Mouse (Mus musculus) liver, adult 2 months (tissue): ENCODE measurements around the gene Avp. TPM values are rescaled to one million over a fixed set of nuclear protein-coding genes. Genes with fewer than 3 reads are reported as not detected.

ENCODE experiments used
- DNase-seq: peaks from one replicate; pipeline ENCODE4 v3.0.0-alpha.2; 2011; ENCODE audit warnings: low read depth, low spot score; ENCODE audit errors: extremely low read depth
- H3K27ac ChIP-seq: fragments of 200-500 bp; replicated peaks from 2 replicates; pipeline ENCODE4 v1.5.1; 2012; ENCODE audit warnings: low read depth, mild to moderate bottlenecking, control low read depth, inconsistent platforms, low read length; ENCODE audit not compliant: insufficient read depth
- H3K27me3 ChIP-seq: fragments of 200-500 bp; 2 replicates; pipeline ENCODE4 v1.6.1; 2012; ENCODE audit warnings: mild to moderate bottlenecking, moderate library complexity, low read length, inconsistent platforms; ENCODE audit not compliant: control insufficient read depth, insufficient read depth
- H3K36me3 ChIP-seq: fragments of 200-500 bp; 2 replicates; pipeline ENCODE4 v1.6.1; 2012; ENCODE audit warnings: low read length, inconsistent platforms; ENCODE audit not compliant: control insufficient read depth, insufficient read depth
- H3K4me1 ChIP-seq: fragments of 200-500 bp; 2 replicates; pipeline ENCODE4 v1.6.1; 2011; ENCODE audit warnings: low read length; ENCODE audit not compliant: control insufficient read depth, insufficient read depth
- H3K4me3 ChIP-seq: fragments of 200-500 bp; 2 replicates; pipeline ENCODE4 v1.5.1; 2011; ENCODE audit warnings: low read depth, mild to moderate bottlenecking, control low read depth, low read length, moderate library complexity; ENCODE audit not compliant: insufficient read depth
- H3K79me2 ChIP-seq: fragments of 200-500 bp; 2 replicates; pipeline ENCODE4 v1.6.1; 2012; ENCODE audit warnings: inconsistent platforms, mild to moderate bottlenecking, low read length, moderate library complexity; ENCODE audit not compliant: control insufficient read depth, insufficient read depth
- H3K9ac ChIP-seq: fragments of 200-500 bp; 2 replicates; pipeline ENCODE4 v1.6.1; 2012; ENCODE audit warnings: low read depth, mild to moderate bottlenecking, control low read depth, inconsistent platforms, low read length
- CTCF ChIP-seq: fragments of 200-500 bp; IDR thresholded peaks from 2 replicates; pipeline ENCODE4 v1.5.1; 2011; ENCODE audit warnings: low read depth, low read length, control low read depth
- POLR2A ChIP-seq: fragments of 200-500 bp; IDR thresholded peaks from 2 replicates; pipeline ENCODE4 v1.6.1; 2011; ENCODE audit warnings: low read length, control low read depth; ENCODE audit not compliant: insufficient read depth; ENCODE audit errors: extremely low read depth
- WGBS: fragments of 180-500 bp; shearing (Covaris S2); methylation state at CpG from one replicate; pipeline ENCODE4 v1.1.7; 2018; 5-methylcytosine and 5-hydroxymethylcytosine counted together
- polyA plus RNA-seq: library from polyadenylated mRNA; depleted of rRNA; stranded (reverse); fragments of >200 nt; gene quantifications from 2 replicates; pipeline ENCODE4 v1.2.3, GENCODE M21; 2012
- total RNA-seq: library from RNA; depleted of rRNA; stranded (reverse); fragments of >200 nt; gene quantifications from 2 replicates; pipeline ENCODE4 v1.2.3, GENCODE M21; 2014

The Avp gene
- total and polyA plus RNA-seq, 2 experiments = not detected

GRCm38 (mm10) chr2:130589761-130590160, 7.4 kb upstream of the Avp start:
- Histone ChIP-seq H3K79me2 (no peaks in the 10 kb centered on the region), H3K9ac (no peak overlapping the region), H3K36me3 (peaks cover 2% of the 10 kb centered on the region; the same call in 1 of the 2 replicates), H3K4me3 (no peak overlapping the region), H3K27me3 (no peaks in the 10 kb centered on the region), H3K4me1 (no peaks in the 10 kb centered on the region), H3K27ac (no peak overlapping the region)
- 84% methylated on average over 2 of the region's 2 CpGs for WGBS
- TF ChIP-seq POLR2A = no peak
- DNase-seq = no peak

DNA sequence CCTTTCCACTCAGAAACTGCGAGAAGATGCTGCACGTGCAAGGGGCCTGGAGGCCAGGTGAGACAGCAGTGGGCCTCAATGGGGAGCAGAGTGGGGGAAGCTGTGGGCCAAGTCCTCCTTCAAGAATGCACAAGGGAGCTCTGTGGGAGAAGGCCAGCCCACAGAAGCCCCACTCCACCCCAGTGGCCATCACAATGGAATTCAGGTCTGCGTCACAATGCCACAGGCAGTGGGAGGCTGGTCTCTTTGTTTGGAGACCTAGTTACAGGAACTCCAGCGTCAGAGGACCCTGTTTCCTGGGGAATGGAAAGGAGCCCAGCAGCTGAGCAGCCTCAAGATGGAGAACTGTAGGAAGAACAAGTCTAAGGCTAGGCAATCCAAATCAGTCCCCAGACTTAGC, 6.8 kb upstream of the Avp start:
- no peaks in the 10 kb centered on the region for H3K4me1 ChIP-seq
- no peak for TF ChIP-seq POLR2A
- no peak for TF ChIP-seq CTCF
- H3K27me3 ChIP-seq = no peaks in the 10 kb centered on the region
- no peak overlapping the region for H3K4me3 ChIP-seq
- no peak overlapping the region for H3K9ac ChIP-seq
- no peak overlapping the region for H3K27ac ChIP-seq
- WGBS = 81% methylated on average over 4 of the region's 4 CpGs
- H3K79me2 ChIP-seq = no peaks in the 10 kb centered on the region
- no peak for DNase-seq
- no peaks in the 10 kb centered on the region for H3K36me3 ChIP-seq

DNA sequence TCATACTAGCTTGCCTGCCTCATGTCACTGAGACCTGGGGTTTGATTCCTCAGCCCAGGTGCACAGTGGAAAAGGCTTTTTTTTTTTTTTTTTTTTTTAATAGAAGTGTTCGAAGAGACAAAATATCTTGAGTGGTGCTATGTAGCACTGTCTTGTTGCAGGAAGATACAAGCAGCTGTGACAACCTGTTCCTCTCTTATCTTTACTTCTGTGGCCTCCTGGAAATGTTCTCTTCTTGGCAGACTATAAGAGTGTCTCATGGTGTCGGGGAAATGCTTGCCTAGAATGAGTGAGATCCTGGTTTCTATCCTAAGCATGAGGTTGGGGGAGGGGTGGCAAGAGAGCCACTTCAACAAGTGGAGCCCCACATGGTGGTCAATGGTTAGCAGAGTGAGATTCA, 6.0 kb upstream of the Avp start:
- Histone ChIP-seq H3K36me3 (no peaks in the 10 kb centered on the region), H3K9ac (no peak overlapping the region), H3K4me1 (no peaks in the 10 kb centered on the region), H3K27me3 (no peaks in the 10 kb centered on the region), H3K79me2 (no peaks in the 10 kb centered on the region), H3K4me3 (no peak overlapping the region), H3K27ac (no peak overlapping the region)
- no peak for TF ChIP-seq POLR2A
- DNase-seq = no peak
- WGBS = 67% methylated on average over 2 of the region's 2 CpGs

GRCm38 (mm10) chr2:130586016-130586415, 3.7 kb upstream of the Avp start:
- H3K9ac ChIP-seq = no peak overlapping the region
- no peaks in the 10 kb centered on the region for H3K4me1 ChIP-seq
- no peak overlapping the region for H3K4me3 ChIP-seq
- no peak overlapping the region for H3K27ac ChIP-seq
- WGBS = 85% methylated on average over 6 of the region's 6 CpGs
- H3K36me3 ChIP-seq = no peaks in the 10 kb centered on the region
- no peaks in the 10 kb centered on the region for H3K79me2 ChIP-seq
- no peak for DNase-seq
- H3K27me3 ChIP-seq = peaks cover 7% of the 10 kb centered on the region
- TF ChIP-seq POLR2A (no peak), CTCF (no peak)

DNA sequence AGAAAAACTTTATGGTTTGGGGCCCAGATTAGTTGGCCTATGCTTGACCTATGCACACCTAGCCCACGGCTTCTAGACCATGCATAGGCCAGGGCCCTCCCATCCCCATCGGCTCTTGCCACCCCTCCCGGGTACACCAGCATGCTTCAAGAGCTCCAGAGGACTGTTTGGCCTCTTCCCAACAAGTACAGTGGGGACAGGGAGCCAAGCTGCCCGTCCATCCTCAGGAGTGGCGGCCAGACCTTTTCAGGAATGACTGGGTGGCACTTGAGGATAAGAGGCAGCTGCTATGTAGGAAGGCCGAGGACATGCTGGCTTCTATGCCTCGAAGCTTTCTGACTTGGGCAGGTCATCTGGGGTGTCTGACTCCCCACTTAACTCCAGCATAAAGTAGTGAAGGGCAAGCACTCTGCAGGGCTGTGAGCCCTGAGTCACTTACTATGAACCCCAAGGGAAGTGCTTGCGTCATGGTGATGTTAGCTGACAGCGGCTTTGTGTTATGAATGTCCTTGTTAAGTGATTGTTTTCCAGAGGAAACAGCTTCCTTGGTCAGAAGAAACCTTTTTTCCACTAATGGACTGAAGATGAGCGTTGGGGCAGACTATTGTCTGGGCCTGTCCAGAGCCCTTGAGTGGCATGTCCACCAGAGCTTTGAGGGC, 1.7 kb upstream of the Avp start:
- Histone ChIP-seq H3K4me3 (no peak overlapping the region), H3K27ac (no peak overlapping the region), H3K4me1 (no peaks in the 10 kb centered on the region; the same call in 1 of the 2 replicates), H3K79me2 (no peaks in the 10 kb centered on the region), H3K27me3 (peaks cover 9% of the 10 kb centered on the region), H3K36me3 (no peaks in the 10 kb centered on the region), H3K9ac (no peak overlapping the region)
- no peak for DNase-seq
- no peak for TF ChIP-seq CTCF
- TF ChIP-seq POLR2A = no peak
- WGBS = 90% methylated on average over 10 of the region's 10 CpGs

DNA sequence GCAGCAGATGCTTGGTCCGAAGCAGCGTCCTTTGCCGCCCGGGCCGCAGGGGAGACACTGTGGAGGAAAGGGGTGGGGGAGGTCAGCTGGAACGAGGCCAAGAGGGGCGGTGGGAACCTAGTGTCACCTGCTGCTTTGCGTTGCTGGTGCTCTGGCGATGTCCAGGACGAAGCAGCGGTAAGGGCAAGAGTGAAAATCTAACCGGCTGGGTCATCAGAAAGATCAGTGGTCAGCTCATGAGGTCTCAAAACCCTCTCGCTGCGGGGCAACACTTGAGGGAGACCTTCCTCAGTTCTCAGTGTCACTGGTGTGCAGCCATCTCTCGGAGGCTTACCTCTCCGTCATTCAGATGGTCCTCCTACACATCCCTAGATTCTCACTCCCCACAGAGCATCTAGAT, 1.2 kb downstream of the Avp start:
- Histone ChIP-seq H3K4me3 (no peak overlapping the region), H3K9ac (no peak overlapping the region), H3K27me3 (peaks cover 13% of the 10 kb centered on the region), H3K27ac (no peak overlapping the region), H3K4me1 (peaks cover 6% of the 10 kb centered on the region), H3K79me2 (no peaks in the 10 kb centered on the region), H3K36me3 (no peaks in the 10 kb centered on the region)
- WGBS = 10% methylated on average over 16 of the region's 16 CpGs
- no peak for TF ChIP-seq POLR2A
- no peak for TF ChIP-seq CTCF
- DNase-seq = no peak
